Mouse (Mus musculus): ENCODE results near the gene Larp1b. TPM values are rescaled to one million over a fixed set of nuclear protein-coding genes. Genes with fewer than 3 reads are reported as not detected.
"Not testable (repeated sequence)": the region's sequence is repeated elsewhere in the genome, so short reads cannot be mapped to it uniquely, and the experiment has no call there.

Gene Larp1b
- 9.9 and 10.2 TPM in 2 replicates for polyA plus RNA-seq (2014; fragmentation: Nextera tagmentation; extraction: Ambion mirVana)

GRCm38 (mm10) chr3:40949170-40949902 is at the start of gene Larp1b:
Larp1b (plus strand) TSS chr3:40949828.
- peak; percentile 92 for ATAC-seq (replicated peaks; ENCODE audit: low FRiP score)
- Histone ChIP-seq H3K4me3 (ENCODE audit: low read depth, low read length) (peak within 1 kb of the TSS; percentile 78), H3K27ac (ENCODE audit: low read depth, low read length) (peak within 1 kb of the TSS; percentile 91), H3K9me3 (ENCODE audit: control insufficient read depth, low read length) (no peaks in the 10 kb centered on the region), H3K4me2 (peak within 1 kb of the TSS; percentile 86), H3K27me3 (replicated peaks; ENCODE audit: control insufficient read depth, insufficient read depth, low read length) (peaks cover 6% of the 10 kb centered on the region; the same call in 1 of the 2 replicates), H3K36me3 (ENCODE audit: control insufficient read depth, insufficient read depth, low read length) (no peaks in the 10 kb centered on the region), H3K4me1 (replicated peaks; ENCODE audit: control insufficient read depth, insufficient read depth, low read length) (no peaks in the 10 kb centered on the region), H3K9ac (ENCODE audit: low read depth, low read length) (peak within 1 kb of the TSS; percentile 73)
- peak; percentile 100 for DNase-seq (ENCODE audit: low spot score)
- under 1% methylated on average over 63 of the region's 66 CpGs for WGBS

- H3K9me3 ChIP-seq (ENCODE audit: control insufficient read depth, low read length); H3K4me3 ChIP-seq (ENCODE audit: low read depth, low read length); H3K4me1 ChIP-seq (replicated peaks; ENCODE audit: control insufficient read depth, insufficient read depth, low read length); H3K9ac ChIP-seq (ENCODE audit: low read depth, low read length); H3K27ac ChIP-seq (ENCODE audit: low read depth, low read length); H3K36me3 ChIP-seq (ENCODE audit: control insufficient read depth, insufficient read depth, low read length); ATAC-seq (replicated peaks; ENCODE audit: low FRiP score); H3K27me3 ChIP-seq (replicated peaks; ENCODE audit: control insufficient read depth, insufficient read depth, low read length); DNase-seq (ENCODE audit: low spot score); H3K4me2 ChIP-seq: not testable (repeated sequence)
- WGBS, result 92% methylated on average over 5 of the region's 10 CpGs
These were observed 47.2 kb upstream of the Larp1b start, which contains the start of gene 1700034I23Rik for GRCm38 (mm10) chr3:40902443-40902842. 1700034I23Rik (minus strand) TSS chr3:40902543.

DNA sequence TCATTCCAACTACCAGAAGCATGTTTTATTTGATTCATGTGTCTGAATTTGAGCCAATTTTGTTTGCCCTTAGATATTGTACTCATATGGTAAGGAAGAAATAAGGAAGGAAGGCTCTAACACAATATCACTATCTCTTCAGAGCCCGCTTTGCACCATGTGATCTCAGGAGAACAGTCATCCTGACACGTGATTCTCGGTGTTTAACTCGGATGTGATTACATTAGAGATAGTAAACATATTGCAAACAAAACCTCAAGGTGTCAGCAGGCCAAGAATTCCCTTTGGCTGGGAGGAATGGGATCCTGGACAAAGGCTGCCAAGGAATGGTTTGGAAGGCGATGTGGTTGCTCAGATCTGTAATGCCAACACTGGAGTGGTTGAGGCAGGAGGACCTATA is 11.4 kb upstream of the Larp1b start:
- DNase-seq (ENCODE audit: low spot score), result no peak
- WGBS, result 77% methylated on average over 5 of the region's 5 CpGs
- H3K4me3 ChIP-seq (ENCODE audit: low read depth, low read length), result no peak overlapping the region
- H3K4me1 ChIP-seq (replicated peaks; ENCODE audit: control insufficient read depth, insufficient read depth, low read length), result no peaks in the 10 kb centered on the region
- H3K27me3 ChIP-seq (replicated peaks; ENCODE audit: control insufficient read depth, insufficient read depth, low read length), result no peaks in the 10 kb centered on the region
- H3K4me2 ChIP-seq, result no peak overlapping the region
- no peak overlapping the region for H3K27ac ChIP-seq (ENCODE audit: low read depth, low read length)
- H3K36me3 ChIP-seq (ENCODE audit: control insufficient read depth, insufficient read depth, low read length), result peaks cover 7% of the 10 kb centered on the region; the same call in 1 of the 2 replicates
- H3K9ac ChIP-seq (ENCODE audit: low read depth, low read length), result no peak overlapping the region
- H3K9me3 ChIP-seq (ENCODE audit: control insufficient read depth, low read length), result no peaks in the 10 kb centered on the region
- no peak for ATAC-seq (replicated peaks; ENCODE audit: low FRiP score)

DNA sequence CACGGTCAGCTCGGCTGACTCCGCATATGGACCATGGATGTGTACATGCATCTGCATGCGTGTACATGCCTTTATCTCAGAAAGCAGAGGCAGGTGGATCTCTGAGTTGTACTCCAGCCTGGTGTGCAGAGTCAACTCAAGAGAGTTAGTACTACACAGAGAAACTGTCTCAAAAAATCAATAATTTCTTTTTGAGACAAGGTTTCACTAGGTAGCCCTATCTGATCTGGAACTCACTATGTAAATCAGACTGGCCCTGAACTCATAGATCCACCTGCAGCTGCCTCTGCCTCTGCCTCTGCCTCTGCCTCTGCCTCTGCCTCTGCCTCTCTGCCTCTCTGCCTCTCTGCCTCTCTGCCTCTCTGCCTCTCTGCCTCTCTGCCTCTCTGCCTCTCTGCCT is 11.0 kb upstream of the Larp1b start:
- no peak overlapping the region for H3K4me2 ChIP-seq
- no peak overlapping the region for H3K27ac ChIP-seq (ENCODE audit: low read depth, low read length)
- H3K36me3 ChIP-seq (ENCODE audit: control insufficient read depth, insufficient read depth, low read length), result peaks cover 6% of the 10 kb centered on the region; the same call in 1 of the 2 replicates
- H3K27me3 ChIP-seq (replicated peaks; ENCODE audit: control insufficient read depth, insufficient read depth, low read length), result no peaks in the 10 kb centered on the region
- ATAC-seq (replicated peaks; ENCODE audit: low FRiP score), result no peak
- 91% methylated on average over 4 of the region's 4 CpGs for WGBS
- no peak for DNase-seq (ENCODE audit: low spot score)
- H3K9me3 ChIP-seq (ENCODE audit: control insufficient read depth, low read length), result no peaks in the 10 kb centered on the region
- no peaks in the 10 kb centered on the region for H3K4me1 ChIP-seq (replicated peaks; ENCODE audit: control insufficient read depth, insufficient read depth, low read length)
- no peak overlapping the region for H3K4me3 ChIP-seq (ENCODE audit: low read depth, low read length)
- H3K9ac ChIP-seq (ENCODE audit: low read depth, low read length), result no peak overlapping the region

GRCm38 (mm10) chr3:40939019-40939418 is 10.6 kb upstream of the Larp1b start:
- Histone ChIP-seq H3K27me3 (replicated peaks; ENCODE audit: control insufficient read depth, insufficient read depth, low read length) (no peaks in the 10 kb centered on the region), H3K4me1 (replicated peaks; ENCODE audit: control insufficient read depth, insufficient read depth, low read length) (no peaks in the 10 kb centered on the region), H3K9me3 (ENCODE audit: control insufficient read depth, low read length) (no peaks in the 10 kb centered on the region), H3K4me3 (ENCODE audit: low read depth, low read length) (no peak overlapping the region), H3K27ac (ENCODE audit: low read depth, low read length) (no peak overlapping the region), H3K36me3 (ENCODE audit: control insufficient read depth, insufficient read depth, low read length) (0 out of 2 replicates have a peak, but pooled peaks cover 2% of the 10 kb centered on the region), H3K4me2 (no peak overlapping the region), H3K9ac (ENCODE audit: low read depth, low read length) (no peak overlapping the region)
- DNase-seq (ENCODE audit: low spot score) (no peak), ATAC-seq (replicated peaks; ENCODE audit: low FRiP score) (no peak)

DNA sequence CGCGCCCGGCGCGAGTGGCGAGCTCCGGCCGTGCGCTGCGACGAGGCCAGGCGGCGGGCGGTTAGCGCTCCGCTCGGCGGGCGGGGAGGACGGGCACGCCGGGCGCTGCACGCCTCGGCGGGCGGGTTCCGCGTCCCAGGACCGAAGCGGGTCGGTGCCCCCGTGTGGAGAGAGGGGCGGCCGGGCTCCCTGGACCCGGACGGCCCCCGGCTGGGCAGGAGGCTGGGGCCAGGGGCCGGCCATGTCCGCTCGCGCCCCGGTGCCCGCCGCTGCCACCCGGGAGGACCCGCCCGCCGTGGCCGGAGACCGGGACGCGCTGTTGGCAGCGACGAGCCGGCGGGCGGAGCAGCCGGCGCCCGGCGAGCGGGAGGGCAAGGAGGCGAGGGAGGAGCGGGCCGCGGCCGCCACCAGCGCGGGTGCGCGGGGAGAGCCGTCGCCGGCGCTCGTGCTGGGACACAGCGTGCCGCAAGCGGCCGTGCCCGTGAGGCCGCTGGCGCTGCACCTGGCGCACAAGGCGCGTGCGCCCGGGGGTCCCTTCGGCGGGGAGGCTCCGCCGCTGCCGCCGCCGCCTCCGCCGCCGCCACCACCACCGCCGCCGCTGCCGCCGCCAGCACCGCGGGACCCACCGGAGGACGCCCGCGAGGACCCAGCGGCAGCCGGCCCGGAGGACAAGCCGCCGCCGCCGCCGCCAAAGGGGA is 424 bp downstream of the Larp1b start:
- peak; percentile 24 for ATAC-seq (replicated peaks; ENCODE audit: low FRiP score)
- H3K27me3 ChIP-seq (replicated peaks; ENCODE audit: control insufficient read depth, insufficient read depth, low read length), result peaks cover 6% of the 10 kb centered on the region; the same call in 1 of the 2 replicates
- peak overlapping the region; percentile 86 for H3K4me2 ChIP-seq
- no peaks in the 10 kb centered on the region for H3K4me1 ChIP-seq (replicated peaks; ENCODE audit: control insufficient read depth, insufficient read depth, low read length)
- H3K9me3 ChIP-seq (ENCODE audit: control insufficient read depth, low read length), result no peaks in the 10 kb centered on the region
- peak overlapping the region; percentile 73 for H3K9ac ChIP-seq (ENCODE audit: low read depth, low read length)
- peak overlapping the region; percentile 78 for H3K4me3 ChIP-seq (ENCODE audit: low read depth, low read length)
- WGBS, result 1% methylated on average over 60 of the region's 118 CpGs
- peak overlapping the region; percentile 91 for H3K27ac ChIP-seq (ENCODE audit: low read depth, low read length)
- H3K36me3 ChIP-seq (ENCODE audit: control insufficient read depth, insufficient read depth, low read length), result no peaks in the 10 kb centered on the region
- DNase-seq (ENCODE audit: low spot score), result no peak

- Histone ChIP-seq H3K4me1 (replicated peaks; ENCODE audit: control insufficient read depth, insufficient read depth, low read length) (no peaks in the 10 kb centered on the region), H3K9me3 (ENCODE audit: control insufficient read depth, low read length) (no peaks in the 10 kb centered on the region), H3K27me3 (replicated peaks; ENCODE audit: control insufficient read depth, insufficient read depth, low read length) (peaks cover 6% of the 10 kb centered on the region; the same call in 1 of the 2 replicates), H3K27ac (ENCODE audit: low read depth, low read length) (peak overlapping the region; percentile 91), H3K4me3 (ENCODE audit: low read depth, low read length) (peak overlapping the region; percentile 78), H3K9ac (ENCODE audit: low read depth, low read length) (peak overlapping the region; percentile 73), H3K4me2 (peak overlapping the region; percentile 86), H3K36me3 (ENCODE audit: control insufficient read depth, insufficient read depth, low read length) (no peaks in the 10 kb centered on the region)
- ATAC-seq (replicated peaks; ENCODE audit: low FRiP score) (peak; percentile 34; the same call in 1 of the 2 replicates), DNase-seq (ENCODE audit: low spot score) (peak; percentile 79)
- under 1% methylated on average over 43 of the region's 43 CpGs for WGBS
These were observed 1.1 kb downstream of the Larp1b start for GRCm38 (mm10) chr3:40950601-40951201.

DNA sequence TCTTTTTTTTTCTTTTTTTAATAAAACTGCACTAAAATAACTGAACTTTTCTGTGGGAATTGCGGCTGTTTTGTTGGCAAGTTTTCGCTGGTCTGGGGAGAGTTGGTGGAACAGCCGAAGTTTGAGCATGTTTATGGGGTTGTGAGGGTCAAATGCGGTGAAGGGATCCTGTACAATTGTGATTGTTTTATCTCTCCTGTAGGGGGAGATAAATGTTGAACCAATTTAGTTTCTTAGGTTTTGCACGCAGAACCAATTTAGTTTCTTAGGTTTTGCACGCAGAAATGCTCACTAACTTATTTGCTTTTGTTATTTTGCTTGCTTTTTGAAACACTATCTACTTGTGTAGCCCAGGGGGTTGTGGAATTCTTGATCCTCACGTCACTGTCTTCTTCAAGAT is 1.7 kb downstream of the Larp1b start:
- peak overlapping the region; percentile 73; the same call in 1 of the 2 replicates for H3K9ac ChIP-seq (ENCODE audit: low read depth, low read length)
- WGBS, result 12% methylated on average over 7 of the region's 7 CpGs
- H3K27me3 ChIP-seq (replicated peaks; ENCODE audit: control insufficient read depth, insufficient read depth, low read length), result peaks cover 6% of the 10 kb centered on the region; the same call in 1 of the 2 replicates
- H3K27ac ChIP-seq (ENCODE audit: low read depth, low read length), result no peak overlapping the region
- H3K4me2 ChIP-seq, result peak overlapping the region; percentile 86
- H3K4me1 ChIP-seq (replicated peaks; ENCODE audit: control insufficient read depth, insufficient read depth, low read length), result no peaks in the 10 kb centered on the region
- no peak for ATAC-seq (replicated peaks; ENCODE audit: low FRiP score)
- no peak for DNase-seq (ENCODE audit: low spot score)
- no peaks in the 10 kb centered on the region for H3K36me3 ChIP-seq (ENCODE audit: control insufficient read depth, insufficient read depth, low read length)
- no peaks in the 10 kb centered on the region for H3K9me3 ChIP-seq (ENCODE audit: control insufficient read depth, low read length)
- H3K4me3 ChIP-seq (ENCODE audit: low read depth, low read length), result peak overlapping the region; percentile 78
